Comparison of ENCODE assay signal across 8 mouse cellular contexts in genomic region chr11:5521516-5522291, GRCm38 (mm10). TPM values are rescaled to one million over a fixed set of nuclear protein-coding genes. Genes with fewer than 3 reads are reported as not detected.
DNase-seq lines count a peak whose midpoint lies in the region; ATAC-seq lines count a peak whose summit lies in the region.

No protein-coding gene starts in this region.

- H3K4me2 ChIP-seq in heart, embryonic 15.5 days: peak overlapping the region; percentile 64
- H3K4me2 ChIP-seq in liver, embryonic 13.5 days: peak overlapping the region; percentile 89
- peak overlapping the region; percentile 65 for H3K4me2 ChIP-seq in stomach, embryonic 16.5 days (ENCODE audit: low read depth, low read length)

- ATAC-seq in CD4-positive, CD25-positive, alpha-beta regulatory T cell, adult 4 months: peak; percentile 56
- ATAC-seq in heart, embryonic 15.5 days (replicated peaks; ENCODE audit: insufficient number of reproducible peaks, insufficient read depth, low FRiP score, low read depth): peak; percentile 40; the same call in 1 of the 2 replicates
- peak; percentile 61 for ATAC-seq in liver, embryonic 13.5 days (ENCODE audit: low read depth)
- ATAC-seq in stomach, embryonic 16.5 days (ENCODE audit: insufficient read depth, low FRiP score): peak; percentile 52

- peak overlapping the region; percentile 95 for H3K4me3 ChIP-seq in forebrain, embryonic 10.5 days
- peak overlapping the region; percentile 97 for H3K4me3 ChIP-seq in heart, embryonic 15.5 days
- H3K4me3 ChIP-seq in liver, embryonic 13.5 days (replicated peaks): peak overlapping the region; percentile 94
- H3K4me3 ChIP-seq in stomach, embryonic 16.5 days (replicated peaks; ENCODE audit: low read length): peak overlapping the region; percentile 85

- DNase-seq in c-Kit-negative CD71-positive TER-119-positive erythroid progenitor cells, embryonic 14.5 days (ENCODE audit: low read depth, low spot score): peak; percentile 59
- DNase-seq in forebrain, embryonic 10.5 days (ENCODE audit: extremely low spot score, low spot score): peak; percentile 71
- peak; percentile 82 to 90 for DNase-seq in kidney, postnatal 25 days
- peak; percentile 65 for DNase-seq in liver, embryonic 13.5 days
- peak; percentile 63 to 74 for DNase-seq in natural killer cell, adult 2 months (ENCODE audit: low spot score in 2 of 2)

- peak overlapping the region; percentile 100 for H3K9ac ChIP-seq in heart, embryonic 15.5 days
- peak overlapping the region; percentile 98 for H3K9ac ChIP-seq in liver, embryonic 13.5 days
- H3K9ac ChIP-seq in stomach, embryonic 16.5 days (ENCODE audit: low read length): peak overlapping the region; percentile 94

- H3K36me3 ChIP-seq in forebrain, embryonic 10.5 days (replicated peaks): peaks cover 45% of the 10 kb centered on the region
- peaks cover 44% of the 10 kb centered on the region for H3K36me3 ChIP-seq in heart, embryonic 15.5 days
- H3K36me3 ChIP-seq in liver, embryonic 13.5 days: peaks cover 45% of the 10 kb centered on the region
- peaks cover 31% of the 10 kb centered on the region for H3K36me3 ChIP-seq in stomach, embryonic 16.5 days (ENCODE audit: control insufficient read depth, insufficient read depth, low read length)

- under 1% methylated on average over 33 of the region's 34 CpGs for WGBS in forebrain, embryonic 10.5 days
- WGBS in heart, embryonic 15.5 days: under 1% methylated on average over 34 of the region's 34 CpGs
- WGBS in liver, embryonic 13.5 days (ENCODE audit: insufficient replicate concordance): under 1% methylated on average over 34 of the region's 34 CpGs
- WGBS in stomach, embryonic 16.5 days: under 1% methylated on average over 34 of the region's 34 CpGs

- peak overlapping the region; percentile 99 for H3K27ac ChIP-seq in forebrain, embryonic 10.5 days
- H3K27ac ChIP-seq in heart, embryonic 15.5 days: peak overlapping the region; percentile 96
- peak overlapping the region; percentile 95 for H3K27ac ChIP-seq in liver, embryonic 13.5 days
- peak overlapping the region; percentile 96 for H3K27ac ChIP-seq in stomach, embryonic 16.5 days (ENCODE audit: low read length)

- no peaks in the 10 kb centered on the region for H3K9me3 ChIP-seq in forebrain, embryonic 10.5 days
- H3K9me3 ChIP-seq in heart, embryonic 15.5 days (replicated peaks): no peaks in the 10 kb centered on the region
- no peaks in the 10 kb centered on the region for H3K9me3 ChIP-seq in liver, embryonic 13.5 days (replicated peaks)
- H3K9me3 ChIP-seq in stomach, embryonic 16.5 days (replicated peaks; ENCODE audit: control insufficient read depth, low read length): no peaks in the 10 kb centered on the region

- no peaks in the 10 kb centered on the region for H3K27me3 ChIP-seq in forebrain, embryonic 10.5 days (ENCODE audit: poor library complexity, severe bottlenecking)
- no peaks in the 10 kb centered on the region for H3K27me3 ChIP-seq in heart, embryonic 15.5 days
- H3K27me3 ChIP-seq in liver, embryonic 13.5 days: no peaks in the 10 kb centered on the region
- H3K27me3 ChIP-seq in stomach, embryonic 16.5 days (ENCODE audit: control insufficient read depth, insufficient read depth, low read length): no peaks in the 10 kb centered on the region

- peaks cover 23% of the 10 kb centered on the region for H3K4me1 ChIP-seq in forebrain, embryonic 10.5 days
- H3K4me1 ChIP-seq in heart, embryonic 15.5 days (replicated peaks): peaks cover 31% of the 10 kb centered on the region
- peaks cover 33% of the 10 kb centered on the region for H3K4me1 ChIP-seq in liver, embryonic 13.5 days (replicated peaks)
- peaks cover 18% of the 10 kb centered on the region; the same call in 1 of the 2 replicates for H3K4me1 ChIP-seq in stomach, embryonic 16.5 days (ENCODE audit: control insufficient read depth, insufficient read depth, low read length)

RNA-seq across cellular contexts. Expression of gene Xbp1, which starts 1.2 kb away (rescaled TPM):
- polyA plus RNA-seq in CD4-positive, CD25-positive, alpha-beta regulatory T cell, adult 4 months (2017; shearing (Covaris generic)): 10 to 100 TPM; 38.9 to 44.7 TPM
- polyA plus RNA-seq in forebrain, embryonic 10.5 days (2016; fragmentation: Nextera tagmentation; extraction: Ambion mirVana): 93.9 and 99.6 TPM in 2 replicates
- polyA plus RNA-seq in heart, embryonic 15.5 days (2015; fragmentation: Nextera tagmentation; extraction: Ambion mirVana): 124 and 156 TPM in 2 replicates
- 82.1 and 95.7 TPM in 2 replicates for polyA plus RNA-seq in liver, embryonic 13.5 days (2015; fragmentation: Nextera tagmentation; extraction: Ambion mirVana)
- polyA plus RNA-seq in stomach, embryonic 16.5 days (2015; fragmentation: Nextera tagmentation; extraction: Ambion mirVana): 238 and 248 TPM in 2 replicates

RNA-seq across cellular contexts. Expression of gene Ccdc117, which starts 20.3 kb away (rescaled TPM):
- polyA plus RNA-seq in CD4-positive, CD25-positive, alpha-beta regulatory T cell, adult 4 months (2017; shearing (Covaris generic)): 1 to 10 TPM; 2.9 to 5.2 TPM
- 21.5 and 27.2 TPM in 2 replicates for polyA plus RNA-seq in forebrain, embryonic 10.5 days (2016; fragmentation: Nextera tagmentation; extraction: Ambion mirVana)
- polyA plus RNA-seq in heart, embryonic 15.5 days (2015; fragmentation: Nextera tagmentation; extraction: Ambion mirVana): 10.9 and 13.1 TPM in 2 replicates
- polyA plus RNA-seq in liver, embryonic 13.5 days (2015; fragmentation: Nextera tagmentation; extraction: Ambion mirVana): 8.6 and 11.4 TPM in 2 replicates
- 13.3 and 13.8 TPM in 2 replicates for polyA plus RNA-seq in stomach, embryonic 16.5 days (2015; fragmentation: Nextera tagmentation; extraction: Ambion mirVana)

RNA-seq across cellular contexts. Expression of gene Ankrd36, which starts 47.8 kb away (rescaled TPM):
- polyA plus RNA-seq in CD4-positive, CD25-positive, alpha-beta regulatory T cell, adult 4 months (2017; shearing (Covaris generic)): not detected
- polyA plus RNA-seq in forebrain, embryonic 10.5 days (2016; fragmentation: Nextera tagmentation; extraction: Ambion mirVana): not detected in 2 replicates
- not detected in 2 replicates for polyA plus RNA-seq in heart, embryonic 15.5 days (2015; fragmentation: Nextera tagmentation; extraction: Ambion mirVana)
- 1.1 and 1.5 TPM in 2 replicates for polyA plus RNA-seq in liver, embryonic 13.5 days (2015; fragmentation: Nextera tagmentation; extraction: Ambion mirVana)
- polyA plus RNA-seq in stomach, embryonic 16.5 days (2015; fragmentation: Nextera tagmentation; extraction: Ambion mirVana): 0.10 TPM in 2 replicates

Comparison
In these comparisons a context has a peak if more than half of its experiments do, and no peak if none do; other contexts are left out.
1. Peak in every context shown above with its lines: DNase-seq, ATAC-seq, H3K4me3 ChIP-seq and H3K27ac ChIP-seq.